Mouse (Mus musculus) liver, adult 2 months (tissue): ENCODE measurements around the gene Pfkfb2. TPM values are rescaled to one million over a fixed set of nuclear protein-coding genes. Genes with fewer than 3 reads are reported as not detected.

Experiments used
- DNase-seq: peaks from one replicate; pipeline ENCODE4 v3.0.0-alpha.2; 2011; ENCODE audit warnings: low read depth, low spot score; ENCODE audit errors: extremely low read depth
- H3K27ac ChIP-seq: fragments of 200-500 bp; replicated peaks from 2 replicates; pipeline ENCODE4 v1.5.1; 2012; ENCODE audit warnings: low read depth, mild to moderate bottlenecking, control low read depth, inconsistent platforms, low read length; ENCODE audit not compliant: insufficient read depth
- H3K27me3 ChIP-seq: fragments of 200-500 bp; 2 replicates; pipeline ENCODE4 v1.6.1; 2012; ENCODE audit warnings: mild to moderate bottlenecking, moderate library complexity, low read length, inconsistent platforms; ENCODE audit not compliant: control insufficient read depth, insufficient read depth
- H3K36me3 ChIP-seq: fragments of 200-500 bp; 2 replicates; pipeline ENCODE4 v1.6.1; 2012; ENCODE audit warnings: low read length, inconsistent platforms; ENCODE audit not compliant: control insufficient read depth, insufficient read depth
- H3K4me1 ChIP-seq: fragments of 200-500 bp; 2 replicates; pipeline ENCODE4 v1.6.1; 2011; ENCODE audit warnings: low read length; ENCODE audit not compliant: control insufficient read depth, insufficient read depth
- H3K4me3 ChIP-seq: fragments of 200-500 bp; 2 replicates; pipeline ENCODE4 v1.5.1; 2011; ENCODE audit warnings: low read depth, mild to moderate bottlenecking, control low read depth, low read length, moderate library complexity; ENCODE audit not compliant: insufficient read depth
- H3K79me2 ChIP-seq: fragments of 200-500 bp; 2 replicates; pipeline ENCODE4 v1.6.1; 2012; ENCODE audit warnings: inconsistent platforms, mild to moderate bottlenecking, low read length, moderate library complexity; ENCODE audit not compliant: control insufficient read depth, insufficient read depth
- H3K9ac ChIP-seq: fragments of 200-500 bp; 2 replicates; pipeline ENCODE4 v1.6.1; 2012; ENCODE audit warnings: low read depth, mild to moderate bottlenecking, control low read depth, inconsistent platforms, low read length
- CTCF ChIP-seq: fragments of 200-500 bp; IDR thresholded peaks from 2 replicates; pipeline ENCODE4 v1.5.1; 2011; ENCODE audit warnings: low read depth, low read length, control low read depth
- POLR2A ChIP-seq: fragments of 200-500 bp; IDR thresholded peaks from 2 replicates; pipeline ENCODE4 v1.6.1; 2011; ENCODE audit warnings: low read length, control low read depth; ENCODE audit not compliant: insufficient read depth; ENCODE audit errors: extremely low read depth
- WGBS: fragments of 180-500 bp; shearing (Covaris S2); methylation state at CpG from one replicate; pipeline ENCODE4 v1.1.7; 2018; 5-methylcytosine and 5-hydroxymethylcytosine counted together
- polyA plus RNA-seq: library from polyadenylated mRNA; depleted of rRNA; stranded (reverse); fragments of >200 nt; gene quantifications from 2 replicates; pipeline ENCODE4 v1.2.3, GENCODE M21; 2012
- total RNA-seq: library from RNA; depleted of rRNA; stranded (reverse); fragments of >200 nt; gene quantifications from 2 replicates; pipeline ENCODE4 v1.2.3, GENCODE M21; 2014

The Pfkfb2 gene
- total and polyA plus RNA-seq, 2 experiments = 8.5 to 19.5 TPM

GRCm38 (mm10) chr1:130731741-130732337 lies 2.8 kb upstream of the Pfkfb2 start, which contains the start of gene AA986860:
Gene AA986860 (plus strand): TSS chr1:130731976.
- WGBS = 25% methylated on average over 10 of the region's 10 CpGs
- H3K9ac ChIP-seq = no peak within 1 kb of the TSS
- no peak within 1 kb of the TSS for H3K27ac ChIP-seq
- no peaks in the 10 kb centered on the region for H3K27me3 ChIP-seq
- peak; percentile 81 for DNase-seq
- peaks cover 1% of the 10 kb centered on the region for H3K36me3 ChIP-seq
- peak within 1 kb of the TSS; percentile 27; the same call in 1 of the 2 replicates for H3K4me3 ChIP-seq
- H3K4me1 ChIP-seq = peaks cover 14% of the 10 kb centered on the region
- no peak for TF ChIP-seq POLR2A
- peaks cover 3% of the 10 kb centered on the region; the same call in 1 of the 2 replicates for H3K79me2 ChIP-seq

GRCm38 (mm10) chr1:130728708-130729107 lies 345 bp downstream of the Pfkfb2 start:
- TF ChIP-seq CTCF = no peak
- no peak for TF ChIP-seq POLR2A
- H3K27me3 ChIP-seq = no peaks in the 10 kb centered on the region
- H3K36me3 ChIP-seq = peaks cover 6% of the 10 kb centered on the region
- H3K9ac ChIP-seq = no peak overlapping the region
- H3K27ac ChIP-seq = no peak overlapping the region
- H3K4me3 ChIP-seq = no peak overlapping the region
- DNase-seq = no peak
- 95% methylated on average over 3 of the region's 3 CpGs for WGBS
- H3K79me2 ChIP-seq = no peaks in the 10 kb centered on the region
- H3K4me1 ChIP-seq = peaks cover 11% of the 10 kb centered on the region

GRCm38 (mm10) chr1:130728070-130728469 lies 983 bp downstream of the Pfkfb2 start:
- Histone ChIP-seq H3K36me3 (peaks cover 6% of the 10 kb centered on the region), H3K27me3 (no peaks in the 10 kb centered on the region), H3K27ac (no peak overlapping the region), H3K4me3 (no peak overlapping the region), H3K9ac (no peak overlapping the region), H3K4me1 (peaks cover 8% of the 10 kb centered on the region), H3K79me2 (no peaks in the 10 kb centered on the region)
- DNase-seq = no peak
- TF ChIP-seq POLR2A (no peak), CTCF (no peak)
- 70% methylated on average over 1 of the region's 1 CpGs for WGBS

- Histone ChIP-seq H3K27ac (no peak overlapping the region), H3K79me2 (no peaks in the 10 kb centered on the region), H3K4me1 (peaks cover 4% of the 10 kb centered on the region), H3K4me3 (no peak overlapping the region), H3K27me3 (no peaks in the 10 kb centered on the region), H3K9ac (no peak overlapping the region), H3K36me3 (peaks cover 6% of the 10 kb centered on the region)
- no peak for TF ChIP-seq POLR2A
- TF ChIP-seq CTCF = no peak
- 98% methylated on average over 2 of the region's 2 CpGs for WGBS
- DNase-seq = no peak
Observed at GRCm38 (mm10) chr1:130726396-130726795, 2.7 kb downstream of the Pfkfb2 start.

- H3K9ac ChIP-seq = no peak overlapping the region
- peaks cover 6% of the 10 kb centered on the region for H3K4me1 ChIP-seq
- H3K27me3 ChIP-seq = no peaks in the 10 kb centered on the region
- peaks cover 6% of the 10 kb centered on the region for H3K36me3 ChIP-seq
- 34% methylated on average over 5 of the region's 5 CpGs for WGBS
- peaks cover 3% of the 10 kb centered on the region; the same call in 1 of the 2 replicates for H3K79me2 ChIP-seq
- TF ChIP-seq POLR2A (no peak), CTCF (no peak)
- DNase-seq = peak; percentile 55
- H3K4me3 ChIP-seq = no peak overlapping the region
- H3K27ac ChIP-seq = no peak overlapping the region
Observed at GRCm38 (mm10) chr1:130724206-130724605, 4.8 kb downstream of the Pfkfb2 start.

GRCm38 (mm10) chr1:130717291-130717871 lies 11.7 kb downstream of the Pfkfb2 start, which contains the start of gene Yod1:
Gene Yod1 (plus strand): TSS chr1:130717327.
- peaks cover 8% of the 10 kb centered on the region for H3K4me1 ChIP-seq
- TF ChIP-seq POLR2A (peak; percentile 56; the same call in 1 of the 2 replicates), CTCF (no peak)
- peak within 1 kb of the TSS; percentile 97 for H3K9ac ChIP-seq
- no peaks in the 10 kb centered on the region; the same call in 1 of the 2 replicates for H3K36me3 ChIP-seq
- DNase-seq = peak; percentile 69
- no peaks in the 10 kb centered on the region for H3K27me3 ChIP-seq
- H3K4me3 ChIP-seq = peak within 1 kb of the TSS; percentile 80
- WGBS = under 1% methylated on average over 54 of the region's 54 CpGs
- peak within 1 kb of the TSS; percentile 96 for H3K27ac ChIP-seq
- peaks cover 18% of the 10 kb centered on the region; the same call in 1 of the 2 replicates for H3K79me2 ChIP-seq
